Mouse (Mus musculus) erythroblast, embryonic 14.5 days (primary cell): ENCODE measurements around the gene Orm2.

ENCODE experiments used
- GATA1 ChIP-seq: IDR thresholded peaks from 2 replicates; pipeline ENCODE4 v1.6.1; 2012; ENCODE audit warnings: low read length, inconsistent platforms, mixed read lengths
- TAL1 ChIP-seq: IDR thresholded peaks from 3 replicates; pipeline ENCODE4 v1.6.1; 2012; ENCODE audit warnings: low read length, inconsistent platforms, mixed read lengths

- no peak for TF ChIP-seq TAL1
- TF ChIP-seq GATA1, result no peak
These were observed 23.5 kb downstream of the Orm2 start for GRCm38 (mm10) chr4:63385784-63386183.
